Mouse (Mus musculus): ENCODE measurements at regions not wholly inside any gene's neighbourhood (a gene's known extent, or its start where the extent isn't known, plus 50 kb on each side); places are given as distances from the start of the nearest gene placed in this dataset.

- DNase-seq (ENCODE audit: low spot score in 2 of 2), result no peak
Measured at GRCm38 (mm10) chr4:55740062-55740461, 207.8 kb upstream of the Klf4 start.

GRCm38 (mm10) chr4:55738714-55739113, 206.4 kb upstream of the Klf4 start:
- no peak for DNase-seq (ENCODE audit: low spot score in 2 of 2)

GRCm38 (mm10) chr4:55735453-55735852, 203.2 kb upstream of the Klf4 start:
- DNase-seq (ENCODE audit: low spot score in 2 of 2), result no peak

- no peak for DNase-seq (ENCODE audit: low spot score in 2 of 2)
Measured at GRCm38 (mm10) chr4:55734331-55734730, 202.1 kb upstream of the Klf4 start.

- no peak for DNase-seq (ENCODE audit: low spot score in 2 of 2)
Measured at GRCm38 (mm10) chr4:55733223-55733622, 201.0 kb upstream of the Klf4 start.

GRCm38 (mm10) chr4:55732006-55732405, 199.7 kb upstream of the Klf4 start:
- no peak for DNase-seq (ENCODE audit: low spot score in 2 of 2)

GRCm38 (mm10) chr4:55730266-55730665, 198.0 kb upstream of the Klf4 start:
- DNase-seq (ENCODE audit: low spot score in 2 of 2), result no peak

- DNase-seq (ENCODE audit: low spot score in 2 of 2), result no peak
Measured at GRCm38 (mm10) chr4:55727178-55727577, 194.9 kb upstream of the Klf4 start.

- no peak for DNase-seq (ENCODE audit: low spot score in 2 of 2)
Measured at GRCm38 (mm10) chr4:55726081-55726480, 193.8 kb upstream of the Klf4 start.

GRCm38 (mm10) chr4:55724286-55724685, 192.0 kb upstream of the Klf4 start:
- DNase-seq (ENCODE audit: low spot score in 2 of 2), result no peak

GRCm38 (mm10) chr4:55723124-55723523, 190.9 kb upstream of the Klf4 start:
- no peak for DNase-seq (ENCODE audit: low spot score in 2 of 2)

- no peak for DNase-seq (ENCODE audit: low spot score in 2 of 2)
Measured at GRCm38 (mm10) chr4:55722388-55722787, 190.1 kb upstream of the Klf4 start.

- no peak for DNase-seq (ENCODE audit: low spot score in 2 of 2)
Measured at GRCm38 (mm10) chr4:55721834-55722233, 189.6 kb upstream of the Klf4 start.

- no peak for DNase-seq (ENCODE audit: low spot score in 2 of 2)
Measured at GRCm38 (mm10) chr4:55718438-55718837, 186.2 kb upstream of the Klf4 start.

GRCm38 (mm10) chr4:55716161-55716651, 183.9 kb upstream of the Klf4 start:
- DNase-seq (ENCODE audit: low spot score in 2 of 2), result no peak

- no peak for DNase-seq (ENCODE audit: low spot score in 2 of 2)
Measured at GRCm38 (mm10) chr4:55711500-55712341, 179.5 kb upstream of the Klf4 start.

GRCm38 (mm10) chr4:55710476-55710875, 178.2 kb upstream of the Klf4 start:
- no peak for DNase-seq (ENCODE audit: low spot score in 2 of 2)

GRCm38 (mm10) chr4:55708808-55709207, 176.5 kb upstream of the Klf4 start:
- DNase-seq (ENCODE audit: low spot score in 2 of 2), result no peak

- no peak for DNase-seq (ENCODE audit: low spot score in 2 of 2)
Measured at GRCm38 (mm10) chr4:55707916-55708315, 175.7 kb upstream of the Klf4 start.

GRCm38 (mm10) chr4:55704921-55705320, 172.7 kb upstream of the Klf4 start:
- DNase-seq (ENCODE audit: low spot score in 2 of 2), result no peak

- no peak for DNase-seq (ENCODE audit: low spot score in 2 of 2)
Measured at GRCm38 (mm10) chr4:55703346-55703916, 171.2 kb upstream of the Klf4 start.

- no peak for DNase-seq (ENCODE audit: low spot score in 2 of 2)
Measured at GRCm38 (mm10) chr4:55701334-55701733, 169.1 kb upstream of the Klf4 start.

- no peak for DNase-seq (ENCODE audit: low spot score in 2 of 2)
Measured at GRCm38 (mm10) chr4:55699917-55700316, 167.7 kb upstream of the Klf4 start.

Data from spleen, postnatal 4 days (tissue).